Mouse (Mus musculus) intestine, postnatal 0 days (tissue): ENCODE measurements at regions not wholly inside any gene's neighbourhood (a gene's known extent, or its start where the extent isn't known, plus 50 kb on each side); places are given as distances from the start of the nearest gene placed in this dataset.
A peak's percentile ranks its signal among the peaks of the same experiment; 100 is the strongest.

Source experiments
- ATAC-seq: fragments of 200-750 bp; cut with Nextera tagmentation; 2 replicates; pipeline ENCODE4 v1.8.0; 2017; ENCODE audit warnings: mild to moderate bottlenecking, moderate TSS enrichment, moderate library complexity
- H3K27ac ChIP-seq: fragments of 300-500 bp; sonication (generic); 2 replicates; pipeline ENCODE4 v1.5.1; 2014; ENCODE audit warnings: mild to moderate bottlenecking, low read depth, low read length, moderate library complexity
- H3K27me3 ChIP-seq: fragments of 300-500 bp; sonication (generic); replicated peaks from 2 replicates; pipeline ENCODE4 v1.6.1; 2014; ENCODE audit warnings: low read length, mixed read lengths; ENCODE audit not compliant: control insufficient read depth, insufficient read depth
- H3K36me3 ChIP-seq: fragments of 300-500 bp; sonication (generic); 2 replicates; pipeline ENCODE4 v1.6.1; 2014; ENCODE audit warnings: mild to moderate bottlenecking, moderate library complexity; ENCODE audit not compliant: control insufficient read depth, insufficient read depth
- H3K4me1 ChIP-seq: fragments of 300-500 bp; sonication (generic); replicated peaks from 2 replicates; pipeline ENCODE4 v1.6.1; 2014; ENCODE audit warnings: antibody characterized with exemption, low read length, mixed read lengths; ENCODE audit not compliant: control insufficient read depth, insufficient read depth
- H3K4me2 ChIP-seq: fragments of 300-500 bp; sonication (generic); replicated peaks from 2 replicates; pipeline ENCODE4 v1.6.1; 2014; ENCODE audit warnings: low read depth, mild to moderate bottlenecking, moderate library complexity
- H3K4me3 ChIP-seq: fragments of 300-500 bp; sonication (generic); 2 replicates; pipeline ENCODE4 v1.5.1; 2014; ENCODE audit warnings: low read depth, low read length
- H3K9ac ChIP-seq: fragments of 300-500 bp; sonication (generic); 2 replicates; pipeline ENCODE4 v1.6.1; 2014; ENCODE audit warnings: mild to moderate bottlenecking, low read depth, low read length
- H3K9me3 ChIP-seq: fragments of 300-500 bp; sonication (generic); 2 replicates; pipeline ENCODE4 v1.6.1; 2016; ENCODE audit warnings: mixed run types; ENCODE audit not compliant: control insufficient read depth
- CTCF ChIP-seq: sonication (generic); IDR thresholded peaks from 2 replicates; pipeline ENCODE4 v1.5.1; 2016; ENCODE audit warnings: low read depth, mild to moderate bottlenecking, control low read depth, antibody characterized with exemption, moderate library complexity
- WGBS: fragments of 180-500 bp; shearing (Covaris S2); extraction: QIAGEN DNeasy Blood & Tissue Kit; methylation state at CpG from one replicate; pipeline ENCODE4 v1.1.7; 2014; 5-methylcytosine and 5-hydroxymethylcytosine counted together

DNA sequence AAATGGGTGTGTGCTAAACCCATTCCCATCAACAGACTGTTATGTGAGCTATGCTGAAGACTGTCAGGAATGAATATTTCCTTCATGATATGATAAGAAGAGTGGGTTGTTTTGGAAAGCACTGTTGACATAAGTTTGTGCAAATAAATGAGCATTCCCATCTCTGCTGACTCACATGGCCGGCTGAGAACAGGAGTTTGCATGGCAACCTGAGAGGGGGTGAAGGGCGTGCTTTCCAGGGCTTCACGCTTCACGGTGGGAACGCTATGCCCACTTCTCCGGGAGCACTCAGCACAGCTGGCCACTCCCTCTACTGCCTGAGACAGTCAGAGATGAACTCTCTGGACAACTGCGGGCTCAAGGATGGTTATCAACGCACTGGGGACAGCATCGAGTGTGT, 348.9 kb upstream of the Slc24a5 start:
- no peak overlapping the region for H3K4me2 ChIP-seq
- no peak overlapping the region for H3K4me3 ChIP-seq
- H3K27ac ChIP-seq, result no peak overlapping the region
- H3K4me1 ChIP-seq, result 0 out of 2 replicates have a peak, but pooled peaks cover 2% of the 10 kb centered on the region
- no peaks in the 10 kb centered on the region for H3K9me3 ChIP-seq
- no peaks in the 10 kb centered on the region for H3K36me3 ChIP-seq
- 51% methylated on average over 9 of the region's 9 CpGs for WGBS
- H3K9ac ChIP-seq, result no peak overlapping the region
- no peak for TF ChIP-seq CTCF
- no peaks in the 10 kb centered on the region for H3K27me3 ChIP-seq
- ATAC-seq, result no peak

DNA sequence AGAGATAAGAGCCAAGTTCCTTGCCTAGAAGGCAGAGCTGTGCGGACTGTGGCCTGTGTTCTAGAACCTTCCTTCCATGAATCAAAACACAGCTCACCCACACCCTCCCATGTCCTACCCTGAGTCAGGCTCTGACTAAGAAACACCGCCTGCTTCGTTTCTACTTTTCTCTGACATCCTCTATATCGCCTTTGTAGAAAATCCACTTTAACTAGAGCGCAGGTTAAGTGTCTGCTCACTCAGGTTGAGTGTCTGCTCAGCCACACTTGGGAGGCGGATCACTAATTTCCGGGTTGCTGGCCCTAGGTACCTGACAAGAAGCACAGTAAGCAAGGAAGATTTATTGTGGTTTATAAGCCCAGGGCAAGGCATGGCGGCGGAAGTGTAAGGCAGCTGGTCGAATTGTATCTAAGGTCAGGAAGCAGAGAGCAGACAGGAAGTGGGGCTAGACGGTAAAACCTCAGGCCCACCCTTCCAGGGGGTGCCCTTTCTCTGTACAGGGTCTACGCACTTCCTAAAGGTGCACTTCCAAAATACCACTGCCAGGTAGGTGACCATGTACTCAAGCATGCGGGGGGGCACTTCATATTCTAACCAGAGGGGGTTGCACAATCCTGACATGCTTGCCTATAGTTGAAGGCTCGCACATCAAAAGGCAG, 348.0 kb upstream of the Slc24a5 start:
- no peaks in the 10 kb centered on the region for H3K27me3 ChIP-seq
- no peak overlapping the region for H3K4me3 ChIP-seq
- no peak overlapping the region for H3K27ac ChIP-seq
- no peaks in the 10 kb centered on the region for H3K36me3 ChIP-seq
- ATAC-seq, result peak; percentile 43
- no peak overlapping the region for H3K4me2 ChIP-seq
- TF ChIP-seq CTCF, result no peak
- no peak overlapping the region for H3K9ac ChIP-seq
- H3K4me1 ChIP-seq, result 0 out of 2 replicates have a peak, but pooled peaks cover 2% of the 10 kb centered on the region
- H3K9me3 ChIP-seq, result no peaks in the 10 kb centered on the region
- WGBS, result 45% methylated on average over 14 of the region's 14 CpGs

DNA sequence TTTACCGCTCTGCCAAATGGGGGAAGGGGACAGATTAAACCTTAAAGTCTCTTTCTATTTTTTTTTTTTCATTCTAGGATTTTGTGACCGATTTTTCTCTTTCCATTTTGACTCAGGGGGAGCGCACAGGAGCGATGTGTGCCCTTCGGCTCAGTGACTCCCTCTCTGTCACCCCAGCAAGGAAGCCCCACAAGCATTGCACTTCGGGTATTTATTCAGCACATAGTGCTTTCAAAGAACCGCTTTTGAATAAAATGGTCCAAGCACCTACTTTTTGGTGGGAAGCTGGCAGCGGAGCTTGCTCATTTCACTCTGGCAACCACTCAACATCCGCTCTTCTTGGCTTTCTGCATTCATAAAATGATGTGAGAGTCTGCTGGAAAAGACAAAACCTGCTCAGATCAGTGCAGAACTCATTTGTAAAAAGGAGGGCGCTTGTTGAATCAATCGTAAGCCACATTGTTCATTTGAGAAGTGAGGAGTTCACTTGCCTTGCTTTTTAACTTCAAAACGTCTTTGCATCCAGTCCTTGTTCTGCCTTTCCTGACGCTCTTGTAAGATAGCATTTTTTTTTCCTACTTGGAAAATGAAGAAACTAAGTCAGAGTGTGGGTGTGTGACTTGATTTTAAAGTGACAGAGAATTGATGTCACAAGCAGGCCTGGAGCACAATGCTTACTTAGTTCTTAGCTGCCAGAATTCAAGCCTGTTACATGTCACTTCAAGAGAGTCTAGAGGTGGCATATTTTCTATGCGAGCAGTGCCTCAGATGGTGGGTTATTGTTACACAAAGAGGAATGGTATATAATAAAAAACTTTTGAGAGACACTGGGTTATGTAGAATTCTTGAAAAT, 347.1 kb upstream of the Slc24a5 start:
- Histone ChIP-seq H3K27me3 (no peaks in the 10 kb centered on the region), H3K4me3 (no peak overlapping the region), H3K4me2 (no peak overlapping the region), H3K27ac (no peak overlapping the region), H3K9me3 (no peaks in the 10 kb centered on the region), H3K4me1 (0 out of 2 replicates have a peak, but pooled peaks cover 2% of the 10 kb centered on the region), H3K36me3 (no peaks in the 10 kb centered on the region), H3K9ac (no peak overlapping the region)
- no peak for TF ChIP-seq CTCF
- no peak for ATAC-seq
- WGBS, result 85% methylated on average over 14 of the region's 14 CpGs

DNA sequence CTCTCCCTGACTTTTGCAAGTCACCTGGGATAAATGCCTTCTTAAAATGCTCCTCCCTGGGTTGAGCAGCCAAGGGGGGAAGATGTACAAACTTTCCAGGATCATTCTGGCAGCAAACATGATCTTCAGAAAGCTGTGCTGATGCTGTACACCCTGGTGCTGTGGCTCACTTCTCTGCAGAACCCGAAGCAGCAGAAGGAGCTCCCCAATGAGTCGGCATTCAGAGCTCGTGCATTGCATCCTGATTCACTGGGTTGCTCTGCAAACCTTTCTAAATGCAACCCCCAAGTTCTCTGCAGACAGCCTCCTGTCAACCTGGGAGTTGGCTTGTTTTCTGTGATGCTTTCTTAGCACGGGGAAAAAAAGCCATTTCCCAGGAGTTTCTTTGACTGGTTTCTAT, 343.8 kb upstream of the Slc24a5 start:
- no peak overlapping the region for H3K4me2 ChIP-seq
- no peak for ATAC-seq
- H3K4me1 ChIP-seq, result 0 out of 2 replicates have a peak, but pooled peaks cover under 1% of the 10 kb centered on the region
- WGBS, result 67% methylated on average over 4 of the region's 4 CpGs
- H3K9me3 ChIP-seq, result no peaks in the 10 kb centered on the region
- H3K27ac ChIP-seq, result no peak overlapping the region
- no peak for TF ChIP-seq CTCF
- H3K9ac ChIP-seq, result no peak overlapping the region
- no peaks in the 10 kb centered on the region for H3K27me3 ChIP-seq
- H3K36me3 ChIP-seq, result no peaks in the 10 kb centered on the region
- no peak overlapping the region for H3K4me3 ChIP-seq

DNA sequence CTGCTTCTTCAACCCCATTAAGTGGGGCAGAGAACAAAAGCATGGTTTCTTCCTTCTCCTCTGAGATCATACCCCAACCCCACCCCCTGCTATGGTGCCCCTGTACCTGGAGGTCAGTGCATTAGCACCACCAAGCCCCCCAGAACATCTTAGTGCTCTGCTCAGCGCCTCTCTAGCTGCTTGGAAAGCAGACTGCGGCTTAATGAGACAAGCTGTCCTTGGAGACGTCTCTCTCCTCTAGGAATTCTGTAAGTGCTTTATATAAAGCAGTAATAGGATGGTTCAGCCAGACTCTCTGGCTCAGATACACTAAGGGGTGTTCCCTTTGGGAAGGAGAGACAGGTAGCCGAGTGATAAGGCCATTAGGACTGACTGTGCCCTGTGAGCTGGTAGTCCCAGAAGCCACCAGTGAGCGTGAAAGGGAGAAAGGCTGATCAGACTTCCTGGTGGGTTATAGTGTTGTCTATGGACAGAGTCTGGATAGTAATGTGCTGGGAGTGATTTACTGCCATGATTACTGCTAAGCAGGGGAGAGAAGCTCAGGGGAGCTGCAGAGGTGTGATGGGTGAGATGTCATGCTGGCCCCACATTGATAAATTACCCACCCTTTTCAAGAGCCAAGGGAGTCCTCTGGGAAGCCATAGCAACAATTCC, 343.0 kb upstream of the Slc24a5 start:
- no peaks in the 10 kb centered on the region for H3K36me3 ChIP-seq
- H3K4me1 ChIP-seq, result no peaks in the 10 kb centered on the region
- H3K9ac ChIP-seq, result no peak overlapping the region
- no peak for TF ChIP-seq CTCF
- H3K4me2 ChIP-seq, result no peak overlapping the region
- no peak overlapping the region for H3K4me3 ChIP-seq
- 57% methylated on average over 5 of the region's 5 CpGs for WGBS
- H3K27me3 ChIP-seq, result no peaks in the 10 kb centered on the region
- ATAC-seq, result no peak
- H3K9me3 ChIP-seq, result no peaks in the 10 kb centered on the region
- H3K27ac ChIP-seq, result no peak overlapping the region

DNA sequence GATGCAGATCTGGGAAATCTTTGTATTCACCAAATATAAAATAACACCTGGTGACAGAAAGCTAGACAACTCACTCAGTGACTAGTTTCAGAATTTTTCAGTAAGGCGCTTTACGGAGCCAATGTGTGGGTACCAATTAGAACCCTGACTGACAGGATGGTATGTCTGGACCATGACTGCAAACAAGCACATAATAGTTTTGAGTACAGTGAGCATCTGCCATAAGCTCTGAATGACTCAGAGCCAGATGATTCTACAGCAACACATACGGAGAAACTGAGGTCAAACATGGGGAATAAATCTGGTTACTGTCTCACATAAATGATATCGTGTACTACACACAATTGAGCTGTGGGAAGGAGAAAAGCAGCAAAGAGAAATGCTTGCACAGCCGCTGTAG, 339.9 kb upstream of the Slc24a5 start:
- Histone ChIP-seq H3K4me3 (no peak overlapping the region), H3K36me3 (no peaks in the 10 kb centered on the region), H3K9ac (no peak overlapping the region), H3K4me2 (no peak overlapping the region), H3K4me1 (no peaks in the 10 kb centered on the region), H3K9me3 (no peaks in the 10 kb centered on the region), H3K27me3 (no peaks in the 10 kb centered on the region), H3K27ac (no peak overlapping the region)
- WGBS, result 92% methylated on average over 5 of the region's 5 CpGs
- no peak for TF ChIP-seq CTCF
- no peak for ATAC-seq
